Mouse (Mus musculus) gastrocnemius, adult 18-20 months (tissue): ENCODE measurements around the gene Shisa2. TPM values are rescaled to one million over a fixed set of nuclear protein-coding genes. Genes with fewer than 3 reads are reported as not detected.

ENCODE experiments used
- total RNA-seq, 2 experiments: library from RNA; stranded (reverse); gene quantifications; 2 replicates each; pipeline ENCODE4 v1.2.3; 2021

Gene Shisa2
- total RNA-seq, 2 experiments from 2014 or later = 58.4 to 71.6 TPM

Other genes with a start within 250 kb of the Shisa2 start
- under 1 TPM; 0.25 to 0.45 TPM for gene Phf11c, start 229.9 kb upstream of the Shisa2 start, total RNA-seq
- gene Setdb2, start 184.4 kb upstream of the Shisa2 start, total RNA-seq = 1 to 10 TPM; 4.0 to 5.0 TPM
- gene Cab39l, start 184.3 kb upstream of the Shisa2 start, total RNA-seq = 10 to 100 TPM; 22.5 to 23.6 TPM
- gene Cdadc1, start 27.3 kb upstream of the Shisa2 start, total RNA-seq = 10 to 100 TPM; 30.8 TPM